Comparison of ENCODE assay signal across 1 mouse cellular context in the genomic region with DNA sequence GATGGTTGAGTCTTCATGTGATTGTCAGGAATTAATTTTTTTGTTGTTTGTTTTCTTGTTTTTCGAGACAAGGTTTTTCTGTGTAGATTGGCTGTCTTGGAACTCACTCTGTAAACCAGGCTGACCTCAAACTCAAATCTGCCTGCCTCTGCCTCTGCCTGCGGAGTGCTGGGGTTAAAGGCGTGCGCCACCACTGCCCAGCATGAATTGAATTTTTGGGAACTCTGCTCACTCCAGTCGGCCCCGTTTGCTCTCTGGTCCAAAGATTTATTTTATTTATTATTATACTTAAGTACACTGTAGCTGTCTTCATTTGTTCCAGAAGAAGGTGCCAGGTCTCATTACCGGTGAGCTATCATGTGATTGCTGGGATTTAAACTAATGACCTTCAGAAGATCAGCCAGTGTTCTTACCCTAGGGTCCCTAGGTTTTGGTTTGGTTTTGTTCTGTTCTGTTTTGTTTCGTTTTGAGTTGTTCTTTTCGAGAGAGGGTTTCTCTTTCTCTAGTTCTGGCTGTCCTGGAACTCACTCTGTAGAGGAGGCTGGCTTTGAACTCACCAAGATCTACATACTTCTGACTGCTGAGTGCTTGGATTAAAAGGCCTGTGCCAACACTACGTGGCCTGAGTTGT.
TF ChIP-seq lines count a peak whose summit lies in the region.

No protein-coding gene starts in this region.

TF ChIP-seq in CH12.LX, 34 proteins besides CTCF, POLR2A, EP300 and RAD21 (continued from another document):
- TF ChIP-seq ZKSCAN1 (IDR thresholded peaks at IDR 0.05; ENCODE audit: borderline replicate concordance, low read depth, low read length): no peak
- no peak for TF ChIP-seq NRF1 (IDR thresholded peaks at IDR 0.05; ENCODE audit: low read depth, low read length)
- no peak for TF ChIP-seq ELF1 (IDR thresholded peaks at IDR 0.05; ENCODE audit: low read depth, low read length)
- no peak for TF ChIP-seq POLR2AphosphoS2 (IDR thresholded peaks at IDR 0.05; ENCODE audit: low read depth, low read length)
- 0 out of 2 replicates have a peak, but pooled peaks have one; percentile 24 for TF ChIP-seq MEF2A (IDR thresholded peaks at IDR 0.05; ENCODE audit: borderline replicate concordance, low read depth, low read length)
- 0 out of 2 replicates have a peak, but pooled peaks have one; percentile 12 for TF ChIP-seq USF2 (conservative IDR thresholded peaks at IDR 0.05; ENCODE audit: low read depth, low read length)
- TF ChIP-seq SMC3 (IDR thresholded peaks at IDR 0.05; ENCODE audit: low read depth, low read length): no peak
- peak; percentile 95 for TF ChIP-seq IRF4 (IDR thresholded peaks at IDR 0.05; ENCODE audit: low read depth, low read length)
- peak; percentile 64 for TF ChIP-seq BHLHE40 (IDR thresholded peaks at IDR 0.05; ENCODE audit: low read depth, low read length)
- TF ChIP-seq MXI1 (IDR thresholded peaks at IDR 0.05; ENCODE audit: low read depth, low read length): peak; percentile 74
- no peak for TF ChIP-seq ZMIZ1 (IDR thresholded peaks at IDR 0.05; ENCODE audit: low read depth, low read length)
- TF ChIP-seq ZC3H11A (IDR thresholded peaks at IDR 0.05; ENCODE audit: low read depth, low read length): no peak
- TF ChIP-seq UBTF (IDR thresholded peaks at IDR 0.05; ENCODE audit: low read depth, low read length): no peak
- TF ChIP-seq PAX5 (IDR thresholded peaks at IDR 0.05; ENCODE audit: low read length): no peak
- TF ChIP-seq GABPA (IDR thresholded peaks at IDR 0.05; ENCODE audit: insufficient replicate concordance, low read depth, low read length): no peak
- TF ChIP-seq NELFE (IDR thresholded peaks at IDR 0.05; ENCODE audit: low read depth, low read length): no peak
- TF ChIP-seq USF1 (IDR thresholded peaks at IDR 0.05; ENCODE audit: low read depth, low read length): peak; percentile 31; the same call in 1 of the 2 replicates
- TF ChIP-seq E2F4 (IDR thresholded peaks at IDR 0.05; ENCODE audit: insufficient replicate concordance, low read depth, low read length): no peak
- TF ChIP-seq MYC (IDR thresholded peaks at IDR 0.05; ENCODE audit: low read depth, low read length): no peak
- no peak for TF ChIP-seq MAZ (IDR thresholded peaks at IDR 0.05; ENCODE audit: low read depth, low read length)
- TF ChIP-seq JUN (IDR thresholded peaks at IDR 0.05; ENCODE audit: insufficient read depth, low read depth, low read length): peak; percentile 74
